Mouse (Mus musculus): Measurements from ENCODE around the gene Fam89a. TPM values are rescaled to one million over a fixed set of nuclear protein-coding genes. Genes with fewer than 3 reads are reported as not detected.

Gene Fam89a
- polyA plus RNA-seq, 1 experiment from 2014 or later = 4.8 TPM

- no peak for TF ChIP-seq CTCF (IDR thresholded peaks at IDR 0.05; ENCODE audit: low read depth)
- no peaks in the 10 kb centered on the region for H3K4me1 ChIP-seq (replicated peaks; ENCODE audit: insufficient read depth, low read length)
- no peaks in the 10 kb centered on the region for H3K9me3 ChIP-seq (replicated peaks; ENCODE audit: low read length)
- H3K27ac ChIP-seq = no peak overlapping the region
- no peak overlapping the region for H3K4me3 ChIP-seq (replicated peaks; ENCODE audit: low read depth, low read length)
- no peak overlapping the region for H3K9ac ChIP-seq (ENCODE audit: low read depth, low read length)
- H3K4me2 ChIP-seq (ENCODE audit: low read length) = no peak overlapping the region
- H3K27me3 ChIP-seq (ENCODE audit: insufficient read depth, low read length) = no peaks in the 10 kb centered on the region
- ATAC-seq (replicated peaks; ENCODE audit: low FRiP score, low read depth) (no peak), DNase-seq (ENCODE audit: low spot score) (no peak)
- WGBS = 70% methylated on average over 9 of the region's 9 CpGs
- peaks cover 27% of the 10 kb centered on the region for H3K36me3 ChIP-seq (ENCODE audit: insufficient read depth, low read length)
These were observed 50.6 kb downstream of the Fam89a start for GRCm38 (mm10) chr8:124701023-124701422.

- 96% methylated on average over 5 of the region's 5 CpGs for WGBS
- peaks cover 26% of the 10 kb centered on the region for H3K36me3 ChIP-seq (ENCODE audit: insufficient read depth, low read length)
- TF ChIP-seq CTCF (IDR thresholded peaks at IDR 0.05; ENCODE audit: low read depth) = no peak
These were observed 51.4 kb downstream of the Fam89a start for GRCm38 (mm10) chr8:124700271-124700670.

GRCm38 (mm10) chr8:124695424-124696100 lies 56.1 kb downstream of the Fam89a start:
- no peak overlapping the region for H3K4me2 ChIP-seq (ENCODE audit: low read length)
- H3K27me3 ChIP-seq (ENCODE audit: insufficient read depth, low read length) = no peaks in the 10 kb centered on the region
- no peak for ATAC-seq (replicated peaks; ENCODE audit: low FRiP score, low read depth)
- H3K9ac ChIP-seq (ENCODE audit: low read depth, low read length) = no peak overlapping the region
- no peaks in the 10 kb centered on the region for H3K9me3 ChIP-seq (replicated peaks; ENCODE audit: low read length)
- no peaks in the 10 kb centered on the region for H3K4me1 ChIP-seq (replicated peaks; ENCODE audit: insufficient read depth, low read length)
- peaks cover 18% of the 10 kb centered on the region; the same call in 1 of the 2 replicates for H3K36me3 ChIP-seq (ENCODE audit: insufficient read depth, low read length)
- no peak for DNase-seq (ENCODE audit: low spot score)
- H3K4me3 ChIP-seq (replicated peaks; ENCODE audit: low read depth, low read length) = no peak overlapping the region
- H3K27ac ChIP-seq = no peak overlapping the region
- TF ChIP-seq CTCF (IDR thresholded peaks at IDR 0.05; ENCODE audit: low read depth) = no peak
- 92% methylated on average over 22 of the region's 22 CpGs for WGBS

More at GRCm38 (mm10) chr8:124700271-124700670, 51.4 kb downstream of the Fam89a start:
- H3K27ac ChIP-seq = no peak overlapping the region
- ATAC-seq (replicated peaks; ENCODE audit: low FRiP score, low read depth) = no peak
- H3K27me3 ChIP-seq (ENCODE audit: insufficient read depth, low read length) = no peaks in the 10 kb centered on the region
- no peak overlapping the region for H3K4me3 ChIP-seq (replicated peaks; ENCODE audit: low read depth, low read length)
- H3K4me2 ChIP-seq (ENCODE audit: low read length) = no peak overlapping the region
- no peak for DNase-seq (ENCODE audit: low spot score)
- no peaks in the 10 kb centered on the region for H3K9me3 ChIP-seq (replicated peaks; ENCODE audit: low read length)
- H3K4me1 ChIP-seq (replicated peaks; ENCODE audit: insufficient read depth, low read length) = no peaks in the 10 kb centered on the region
- no peak overlapping the region for H3K9ac ChIP-seq (ENCODE audit: low read depth, low read length)

- H3K4me3 ChIP-seq (replicated peaks; ENCODE audit: low read depth, low read length) = no peak overlapping the region
- 94% methylated on average over 4 of the region's 4 CpGs for WGBS
- DNase-seq (ENCODE audit: low spot score) = no peak
- no peak overlapping the region for H3K27ac ChIP-seq
- H3K4me1 ChIP-seq (replicated peaks; ENCODE audit: insufficient read depth, low read length) = no peaks in the 10 kb centered on the region
- H3K36me3 ChIP-seq (ENCODE audit: insufficient read depth, low read length) = peaks cover 17% of the 10 kb centered on the region; the same call in 1 of the 2 replicates
- no peak overlapping the region for H3K9ac ChIP-seq (ENCODE audit: low read depth, low read length)
- no peak for ATAC-seq (replicated peaks; ENCODE audit: low FRiP score, low read depth)
- H3K27me3 ChIP-seq (ENCODE audit: insufficient read depth, low read length) = no peaks in the 10 kb centered on the region
- TF ChIP-seq CTCF (IDR thresholded peaks at IDR 0.05; ENCODE audit: low read depth) = no peak
- no peak overlapping the region for H3K4me2 ChIP-seq (ENCODE audit: low read length)
- no peaks in the 10 kb centered on the region for H3K9me3 ChIP-seq (replicated peaks; ENCODE audit: low read length)
These were observed 59.9 kb downstream of the Fam89a start for GRCm38 (mm10) chr8:124691706-124692105.

Other genes with a start within 250 kb of the Fam89a start
- gene Cog2, start 231.1 kb downstream of the Fam89a start, polyA plus RNA-seq (2015; fragmentation: Nextera tagmentation; extraction: Ambion mirVana) = 26.2 and 28.5 TPM in 2 replicates
- gene Agt, start 182.1 kb downstream of the Fam89a start, polyA plus RNA-seq (2015; fragmentation: Nextera tagmentation; extraction: Ambion mirVana) = 15.8 and 22.8 TPM in 2 replicates
- gene Capn9, start 175.7 kb downstream of the Fam89a start, polyA plus RNA-seq (2015; fragmentation: Nextera tagmentation; extraction: Ambion mirVana) = 0.20 and 0.24 TPM in 2 replicates
- gene 2310022B05Rik, start 88.5 kb downstream of the Fam89a start, polyA plus RNA-seq (2015; fragmentation: Nextera tagmentation; extraction: Ambion mirVana) = 30.2 and 32.0 TPM in 2 replicates
- gene Ttc13, start 29.8 kb downstream of the Fam89a start, polyA plus RNA-seq (2015; fragmentation: Nextera tagmentation; extraction: Ambion mirVana) = 29.0 and 29.9 TPM in 2 replicates
- gene Arv1, start 29.7 kb downstream of the Fam89a start, polyA plus RNA-seq (2015; fragmentation: Nextera tagmentation; extraction: Ambion mirVana) = 18.5 and 19.9 TPM in 2 replicates
- 0.04 TPM in 2 replicates for gene Trim67, start 41.3 kb upstream of the Fam89a start, polyA plus RNA-seq (2015; fragmentation: Nextera tagmentation; extraction: Ambion mirVana)
- gene Gnpat, start 111.2 kb upstream of the Fam89a start, polyA plus RNA-seq (2015; fragmentation: Nextera tagmentation; extraction: Ambion mirVana) = 74.8 and 83.5 TPM in 2 replicates
- gene 2810004N23Rik, start 111.3 kb upstream of the Fam89a start, polyA plus RNA-seq (2015; fragmentation: Nextera tagmentation; extraction: Ambion mirVana) = 33.3 and 36.6 TPM in 2 replicates
- gene Exoc8, start 145.9 kb upstream of the Fam89a start, polyA plus RNA-seq (2015; fragmentation: Nextera tagmentation; extraction: Ambion mirVana) = 5.6 and 6.1 TPM in 2 replicates
- gene Sprtn, start 146.1 kb upstream of the Fam89a start, polyA plus RNA-seq (2015; fragmentation: Nextera tagmentation; extraction: Ambion mirVana) = 7.9 and 8.3 TPM in 2 replicates
- gene Egln1, start 197.5 kb upstream of the Fam89a start, polyA plus RNA-seq (2015; fragmentation: Nextera tagmentation; extraction: Ambion mirVana) = 9.4 and 9.5 TPM in 2 replicates